Mouse (Mus musculus) midbrain, embryonic 15.5 days (tissue): ENCODE data around the gene Rag1. TPM values are rescaled to one million over a fixed set of nuclear protein-coding genes. Genes with fewer than 3 reads are reported as not detected.

Experiments used
- ATAC-seq: fragments of 200-750 bp; cut with Nextera tagmentation; replicated peaks from 2 replicates; pipeline ENCODE4 v1.8.0; 2017; ENCODE audit warnings: moderate TSS enrichment
- H3K27ac ChIP-seq: fragments of 300-500 bp; sonication (generic); 2 replicates; pipeline ENCODE4 v1.5.1; 2015; ENCODE audit warnings: mild to moderate bottlenecking, inconsistent platforms
- H3K27me3 ChIP-seq: fragments of 300-500 bp; sonication (generic); replicated peaks from 2 replicates; pipeline ENCODE4 v1.6.1; 2015; ENCODE audit warnings: inconsistent platforms
- H3K36me3 ChIP-seq: fragments of 300-500 bp; sonication (generic); replicated peaks from 2 replicates; pipeline ENCODE4 v1.6.1; 2015; ENCODE audit warnings: inconsistent platforms
- H3K4me1 ChIP-seq: fragments of 300-500 bp; sonication (generic); 2 replicates; pipeline ENCODE4 v1.6.1; 2015; ENCODE audit warnings: inconsistent platforms
- H3K4me2 ChIP-seq: fragments of 300-500 bp; sonication (generic); 2 replicates; pipeline ENCODE4 v1.6.1; 2015; ENCODE audit warnings: inconsistent platforms, mild to moderate bottlenecking, moderate library complexity
- H3K4me3 ChIP-seq: fragments of 300-500 bp; sonication (generic); 2 replicates; pipeline ENCODE4 v1.5.1; 2015; ENCODE audit warnings: mild to moderate bottlenecking, inconsistent platforms
- H3K9ac ChIP-seq: fragments of 300-500 bp; sonication (generic); 2 replicates; pipeline ENCODE4 v1.6.1; 2015; ENCODE audit warnings: mild to moderate bottlenecking, inconsistent platforms
- H3K9me3 ChIP-seq: fragments of 300-500 bp; sonication (generic); 2 replicates; pipeline ENCODE4 v1.6.1; 2016; ENCODE audit warnings: inconsistent platforms
- WGBS: fragments of 180-500 bp; shearing (Covaris S2); methylation state at CpG from one replicate; pipeline ENCODE4 v1.1.7; 2015; ENCODE audit warnings: mixed read lengths; 5-methylcytosine and 5-hydroxymethylcytosine counted together
- polyA plus RNA-seq: library from polyadenylated mRNA; unstranded; fragments of >200 nt; fragmentation: Nextera tagmentation; extraction: Ambion mirVana; gene quantifications from 2 replicates; pipeline ENCODE4 v1.2.1, GENCODE M21; 2015

Rag1 gene
- polyA plus RNA-seq, 1 experiment from 2014 or later, result 0.15 TPM

GRCm38 (mm10) chr2:101624526-101624925 lies 24.8 kb downstream of the Rag1 start, which contains the start of gene Rag2:
Gene Rag2 (plus strand): TSS chr2:101624718.
- no peak within 1 kb of the TSS for H3K27ac ChIP-seq
- H3K4me1 ChIP-seq, result peaks cover 11% of the 10 kb centered on the region
- WGBS, result 65% methylated on average over 4 of the region's 4 CpGs
- no peaks in the 10 kb centered on the region for H3K36me3 ChIP-seq
- no peak within 1 kb of the TSS for H3K4me3 ChIP-seq
- no peaks in the 10 kb centered on the region for H3K9me3 ChIP-seq
- H3K9ac ChIP-seq, result no peak within 1 kb of the TSS
- no peaks in the 10 kb centered on the region for H3K27me3 ChIP-seq
- no peak within 1 kb of the TSS for H3K4me2 ChIP-seq
- ATAC-seq, result no peak

GRCm38 (mm10) chr2:101624011-101624410 lies 25.3 kb downstream of the Rag1 start:
- no peaks in the 10 kb centered on the region for H3K36me3 ChIP-seq
- H3K27me3 ChIP-seq, result no peaks in the 10 kb centered on the region
- no peak overlapping the region for H3K4me2 ChIP-seq
- no peak overlapping the region for H3K4me3 ChIP-seq
- H3K27ac ChIP-seq, result no peak overlapping the region
- no peak overlapping the region for H3K9ac ChIP-seq
- H3K4me1 ChIP-seq, result peaks cover 6% of the 10 kb centered on the region; the same call in 1 of the 2 replicates
- H3K9me3 ChIP-seq, result no peaks in the 10 kb centered on the region
- WGBS, result 43% methylated on average over 2 of the region's 2 CpGs
- no peak for ATAC-seq

- no peak overlapping the region for H3K4me2 ChIP-seq
- no peak overlapping the region for H3K4me3 ChIP-seq
- no peaks in the 10 kb centered on the region for H3K36me3 ChIP-seq
- no peaks in the 10 kb centered on the region for H3K27me3 ChIP-seq
- WGBS, result 58% methylated on average over 2 of the region's 2 CpGs
- H3K9ac ChIP-seq, result no peak overlapping the region
- H3K9me3 ChIP-seq, result no peaks in the 10 kb centered on the region
- H3K27ac ChIP-seq, result no peak overlapping the region
- no peak for ATAC-seq
- peaks cover 4% of the 10 kb centered on the region; the same call in 1 of the 2 replicates for H3K4me1 ChIP-seq
Observed at GRCm38 (mm10) chr2:101623042-101623441, 26.3 kb downstream of the Rag1 start.

- no peaks in the 10 kb centered on the region for H3K9me3 ChIP-seq
- H3K4me1 ChIP-seq, result no peaks in the 10 kb centered on the region
- no peaks in the 10 kb centered on the region for H3K27me3 ChIP-seq
- H3K4me2 ChIP-seq, result no peak overlapping the region
- 65% methylated on average over 7 of the region's 7 CpGs for WGBS
- ATAC-seq, result no peak
- no peak overlapping the region for H3K9ac ChIP-seq
- H3K4me3 ChIP-seq, result no peak overlapping the region
- no peaks in the 10 kb centered on the region for H3K36me3 ChIP-seq
- H3K27ac ChIP-seq, result no peak overlapping the region
Observed at GRCm38 (mm10) chr2:101621611-101622010, 27.7 kb downstream of the Rag1 start.

GRCm38 (mm10) chr2:101620899-101621298 lies 28.4 kb downstream of the Rag1 start:
- no peaks in the 10 kb centered on the region for H3K9me3 ChIP-seq
- no peaks in the 10 kb centered on the region for H3K36me3 ChIP-seq
- no peak overlapping the region for H3K4me2 ChIP-seq
- no peak for ATAC-seq
- H3K4me3 ChIP-seq, result no peak overlapping the region
- H3K9ac ChIP-seq, result no peak overlapping the region
- 72% methylated on average over 3 of the region's 3 CpGs for WGBS
- no peaks in the 10 kb centered on the region for H3K27me3 ChIP-seq
- H3K27ac ChIP-seq, result no peak overlapping the region
- peaks cover 5% of the 10 kb centered on the region; the same call in 1 of the 2 replicates for H3K4me1 ChIP-seq

GRCm38 (mm10) chr2:101618373-101618772 lies 30.9 kb downstream of the Rag1 start:
- Histone ChIP-seq H3K4me2 (no peak overlapping the region), H3K4me1 (peaks cover 10% of the 10 kb centered on the region; the same call in 1 of the 2 replicates), H3K9me3 (no peaks in the 10 kb centered on the region), H3K27me3 (no peaks in the 10 kb centered on the region), H3K9ac (no peak overlapping the region), H3K27ac (no peak overlapping the region), H3K36me3 (no peaks in the 10 kb centered on the region), H3K4me3 (no peak overlapping the region)
- no peak for ATAC-seq
- 81% methylated on average over 4 of the region's 4 CpGs for WGBS

- Histone ChIP-seq H3K27ac (peak overlapping the region; percentile 34), H3K9ac (no peak overlapping the region), H3K9me3 (no peaks in the 10 kb centered on the region), H3K27me3 (no peaks in the 10 kb centered on the region), H3K4me1 (peaks cover 10% of the 10 kb centered on the region; the same call in 1 of the 2 replicates), H3K4me2 (no peak overlapping the region; the same call in 1 of the 2 replicates), H3K36me3 (no peaks in the 10 kb centered on the region), H3K4me3 (no peak overlapping the region)
- ATAC-seq, result peak; percentile 77
- WGBS, result 54% methylated on average over 10 of the region's 10 CpGs
Observed at GRCm38 (mm10) chr2:101615464-101616305, 33.6 kb downstream of the Rag1 start.

GRCm38 (mm10) chr2:101610861-101611260 lies 38.4 kb downstream of the Rag1 start:
- Histone ChIP-seq H3K36me3 (no peaks in the 10 kb centered on the region), H3K4me2 (no peak overlapping the region), H3K4me1 (peaks cover 5% of the 10 kb centered on the region; the same call in 1 of the 2 replicates), H3K27me3 (no peaks in the 10 kb centered on the region), H3K9me3 (no peaks in the 10 kb centered on the region), H3K9ac (no peak overlapping the region), H3K27ac (no peak overlapping the region), H3K4me3 (no peak overlapping the region)
- no peak for ATAC-seq
- WGBS, result 96% methylated on average over 3 of the region's 3 CpGs

GRCm38 (mm10) chr2:101608232-101608894 lies 40.9 kb downstream of the Rag1 start:
- Histone ChIP-seq H3K36me3 (no peaks in the 10 kb centered on the region), H3K4me2 (no peak overlapping the region), H3K4me1 (no peaks in the 10 kb centered on the region), H3K27ac (no peak overlapping the region), H3K4me3 (no peak overlapping the region), H3K9ac (no peak overlapping the region), H3K27me3 (no peaks in the 10 kb centered on the region), H3K9me3 (no peaks in the 10 kb centered on the region)
- peak; percentile 54 for ATAC-seq
- 51% methylated on average over 7 of the region's 7 CpGs for WGBS

- no peaks in the 10 kb centered on the region for H3K27me3 ChIP-seq
- WGBS, result 89% methylated on average over 1 of the region's 1 CpGs
Observed at GRCm38 (mm10) chr2:101603099-101603498, 46.2 kb downstream of the Rag1 start.

GRCm38 (mm10) chr2:101600703-101601102 lies 48.6 kb downstream of the Rag1 start:
- H3K9me3 ChIP-seq, result no peaks in the 10 kb centered on the region
- H3K27ac ChIP-seq, result peak overlapping the region; percentile 34
- H3K4me3 ChIP-seq, result no peak overlapping the region
- no peaks in the 10 kb centered on the region for H3K36me3 ChIP-seq
- H3K9ac ChIP-seq, result no peak overlapping the region
- peak; percentile 73 for ATAC-seq
- peaks cover 25% of the 10 kb centered on the region for H3K4me1 ChIP-seq
- no peak overlapping the region; the same call in 1 of the 2 replicates for H3K4me2 ChIP-seq
- no peaks in the 10 kb centered on the region for H3K27me3 ChIP-seq
- 17% methylated on average over 8 of the region's 8 CpGs for WGBS

More at GRCm38 (mm10) chr2:101603099-101603498, 46.2 kb downstream of the Rag1 start:
- Histone ChIP-seq H3K4me1 (peaks cover 25% of the 10 kb centered on the region), H3K4me2 (no peak overlapping the region), H3K27ac (no peak overlapping the region), H3K36me3 (no peaks in the 10 kb centered on the region), H3K4me3 (no peak overlapping the region), H3K9me3 (no peaks in the 10 kb centered on the region), H3K9ac (no peak overlapping the region)
- ATAC-seq, result no peak
